In genomic region chrX:69815054-69815453, GRCm38 (mm10) we compare ENCODE assay signal across 31 mouse cellular contexts.
"Had no signal": no experiment of that assay in that cellular context is flagged by ENCODE, and none has a peak within 500 bp of the region (broad histone marks: within the 10 kb centered on the region; RNA-seq: fewer than 3 reads in every experiment).

No protein-coding gene starts in this region.

- ATAC-seq: liver, embryonic 12.5 days; liver, postnatal 0 days; lung, postnatal 0 days; midbrain, embryonic 13.5 days; midbrain, embryonic 15.5 days; midbrain, embryonic 16.5 days had no signal

- H3K27ac ChIP-seq: left cerebral cortex, adult 2 months; limb, embryonic 10.5 days; limb, embryonic 12.5 days; limb, embryonic 13.5 days; limb, embryonic 15.5 days; liver, embryonic 12.5 days; liver, embryonic 13.5 days; liver, embryonic 14.5 days; liver, embryonic 15.5 days; lung, embryonic 15.5 days; macrophage; midbrain, embryonic 10.5 days; midbrain, embryonic 12.5 days; midbrain, embryonic 13.5 days; midbrain, embryonic 15.5 days; neural tube, embryonic 12.5 days had no signal

- DNase-seq: left cerebral cortex, postnatal 4 days; liver; liver, embryonic 13.5 days; liver, postnatal 0 days; lung, adult 18-20 months; lung, adult 2 months; lung, postnatal 10 days; lung, postnatal 14 days; lung, postnatal 36 days; midbrain, embryonic 14.5 days had no signal

- H3K9me3 ChIP-seq: limb, embryonic 10.5 days; limb, embryonic 12.5 days; limb, embryonic 13.5 days; limb, embryonic 15.5 days; liver, embryonic 12.5 days; liver, embryonic 13.5 days; liver, embryonic 15.5 days; lung, embryonic 15.5 days; megakaryocyte, embryonic 14.5 days; midbrain, embryonic 10.5 days; midbrain, embryonic 12.5 days; midbrain, embryonic 13.5 days; midbrain, embryonic 15.5 days; neural tube, embryonic 12.5 days had no signal

- H3K27me3 ChIP-seq: limb, embryonic 12.5 days; limb, embryonic 13.5 days; limb, embryonic 15.5 days; liver, embryonic 12.5 days; liver, embryonic 13.5 days; liver, embryonic 15.5 days; lung, embryonic 15.5 days; megakaryocyte, embryonic 14.5 days; midbrain, embryonic 12.5 days; midbrain, embryonic 13.5 days; midbrain, embryonic 15.5 days; neural tube, embryonic 12.5 days had no signal

- H3K4me1 ChIP-seq: limb, embryonic 10.5 days; limb, embryonic 12.5 days; limb, embryonic 13.5 days; limb, embryonic 15.5 days; liver, embryonic 12.5 days; liver, embryonic 13.5 days; liver, embryonic 15.5 days; lung, embryonic 15.5 days; megakaryocyte, embryonic 14.5 days; midbrain, embryonic 10.5 days; midbrain, embryonic 12.5 days; midbrain, embryonic 13.5 days; midbrain, embryonic 15.5 days; neural tube, embryonic 12.5 days had no signal

- H3K9ac ChIP-seq: limb, embryonic 12.5 days; limb, embryonic 13.5 days; limb, embryonic 15.5 days; liver, embryonic 12.5 days; liver, embryonic 13.5 days; liver, embryonic 14.5 days; liver, embryonic 15.5 days; liver, postnatal 0 days; lung, embryonic 15.5 days; midbrain, embryonic 12.5 days; midbrain, embryonic 13.5 days; midbrain, embryonic 15.5 days; neural tube, embryonic 12.5 days had no signal

- H3K36me3 ChIP-seq: limb, embryonic 10.5 days; limb, embryonic 12.5 days; limb, embryonic 13.5 days; limb, embryonic 15.5 days; liver, embryonic 12.5 days; liver, embryonic 13.5 days; liver, embryonic 15.5 days; lung, embryonic 15.5 days; midbrain, embryonic 10.5 days; midbrain, embryonic 12.5 days; midbrain, embryonic 13.5 days; midbrain, embryonic 15.5 days; neural tube, embryonic 12.5 days had no signal

- H3K4me3 ChIP-seq: left cerebral cortex, adult 2 months; limb, embryonic 10.5 days; limb, embryonic 12.5 days; limb, embryonic 13.5 days; limb, embryonic 15.5 days; liver, embryonic 12.5 days; liver, embryonic 13.5 days; liver, embryonic 15.5 days; lung, embryonic 15.5 days; megakaryocyte, embryonic 14.5 days; midbrain, embryonic 10.5 days; midbrain, embryonic 12.5 days; midbrain, embryonic 13.5 days; midbrain, embryonic 15.5 days; myocyte; neural tube, embryonic 12.5 days had no signal

- H3K4me2 ChIP-seq: limb, embryonic 12.5 days; limb, embryonic 13.5 days; limb, embryonic 15.5 days; liver, embryonic 11.5 days; liver, embryonic 12.5 days; liver, embryonic 13.5 days; liver, embryonic 15.5 days; lung, embryonic 15.5 days; midbrain, embryonic 11.5 days; midbrain, embryonic 12.5 days; midbrain, embryonic 13.5 days; midbrain, embryonic 15.5 days; neural tube, embryonic 12.5 days had no signal
